Comparison of ENCODE assay signal across 9 mouse cellular contexts in genomic region chrX:69359360-69359759, GRCm38 (mm10). TPM values are rescaled to one million over a fixed set of nuclear protein-coding genes. Genes with fewer than 3 reads are reported as not detected.
DNase-seq lines count a peak whose midpoint lies in the region; ATAC-seq and TF ChIP-seq lines count a peak whose summit lies in the region.
"Had no signal": no experiment of that assay in that cellular context is flagged by ENCODE, and none has a peak within 500 bp of the region (broad histone marks: within the 10 kb centered on the region; RNA-seq: fewer than 3 reads in every experiment).

No protein-coding gene starts in this region.

- intact Hi-C loops in left cerebral cortex, postnatal 25 days (cut with DNase I), result no loop called here

- TF ChIP-seq POLR2A in cerebellum, adult 2 months (IDR thresholded peaks at IDR 0.05; ENCODE audit: borderline replicate concordance, insufficient read depth, low read length), result no peak
- TF ChIP-seq POLR2A in cortical plate, adult 2 months (IDR thresholded peaks at IDR 0.05; ENCODE audit: extremely low read depth, insufficient read depth, low read length), result no peak

- H3K9me3 ChIP-seq in heart, embryonic 13.5 days, result no peaks in the 10 kb centered on the region
- H3K9me3 ChIP-seq: liver, embryonic 15.5 days had no signal

- no peaks in the 10 kb centered on the region for H3K27me3 ChIP-seq in cerebellum, adult 2 months (ENCODE audit: control insufficient read depth, insufficient read depth, low read length)
- peaks cover 26% of the 10 kb centered on the region for H3K27me3 ChIP-seq in heart, embryonic 13.5 days (replicated peaks)

- no peak for TF ChIP-seq CTCF in cerebellum, adult 2 months (IDR thresholded peaks at IDR 0.05; ENCODE audit: borderline replicate concordance, insufficient read depth, low read depth, low read length)
- no peak for TF ChIP-seq CTCF in cortical plate, adult 2 months (IDR thresholded peaks at IDR 0.05; ENCODE audit: extremely low read depth, insufficient read depth, low read length)

- ATAC-seq in heart, embryonic 13.5 days (ENCODE audit: extremely low read depth, insufficient number of reproducible peaks, low FRiP score, low TSS enrichment), result no peak

- no peak overlapping the region for H3K9ac ChIP-seq in heart, embryonic 13.5 days
- H3K9ac ChIP-seq: liver, embryonic 15.5 days had no signal

- no peaks in the 10 kb centered on the region for H3K4me1 ChIP-seq in cerebellum, adult 2 months (ENCODE audit: control insufficient read depth, insufficient read depth, low read length)
- H3K4me1 ChIP-seq in cortical plate, adult 2 months (ENCODE audit: control insufficient read depth, insufficient read depth, low read length), result no peaks in the 10 kb centered on the region
- H3K4me1 ChIP-seq in heart, embryonic 13.5 days, result peaks cover 5% of the 10 kb centered on the region
- H3K4me1 ChIP-seq: liver, embryonic 15.5 days had no signal

- H3K4me2 ChIP-seq in heart, embryonic 13.5 days, result peak overlapping the region; percentile 68

- no peaks in the 10 kb centered on the region for H3K36me3 ChIP-seq in heart, embryonic 13.5 days
- H3K36me3 ChIP-seq: liver, embryonic 15.5 days had no signal

- no peak overlapping the region for H3K27ac ChIP-seq in cerebellum, adult 2 months (ENCODE audit: insufficient read depth, low read length)
- no peak overlapping the region for H3K27ac ChIP-seq in cortical plate, adult 2 months (ENCODE audit: insufficient read depth, low read length)
- no peak overlapping the region for H3K27ac ChIP-seq in heart, embryonic 13.5 days (replicated peaks)
- H3K27ac ChIP-seq: liver, embryonic 15.5 days had no signal

- 33% methylated on average over 5 of the region's 5 CpGs for WGBS in cerebellum, adult 2 months
- WGBS in heart, embryonic 13.5 days, result 39% methylated on average over 5 of the region's 5 CpGs

- peak; percentile 5 for DNase-seq in cerebellum, adult 8-10 months
- DNase-seq in cerebellum, adult 2 months, result no peak
- peak; percentile 48 to 89 for DNase-seq in left cerebral cortex, postnatal 25 days (ENCODE audit: low spot score in 2 of 2)
- DNase-seq in right cerebral cortex, postnatal 25 days, result peak; percentile 70
- DNase-seq in thymus, postnatal 36 days, result no peak
- no peak for DNase-seq in thymus, postnatal 0 days (ENCODE audit: low spot score)

- H3K4me3 ChIP-seq in cerebellum, adult 2 months (replicated peaks; ENCODE audit: insufficient read depth, low read depth, low read length), result no peak overlapping the region
- peak overlapping the region; percentile 88; the same call in 1 of the 2 replicates for H3K4me3 ChIP-seq in cortical plate, adult 2 months (ENCODE audit: insufficient read depth, low read length)
- H3K4me3 ChIP-seq in heart, embryonic 13.5 days, result peak overlapping the region; percentile 70

RNA-seq across cellular contexts. Expression of gene Aff2, which starts 0.7 kb away (rescaled TPM):
- 4.7 and 5.1 TPM in 2 replicates for polyA plus RNA-seq in cerebellum, adult 2 months (2012; rRNA removed)
- polyA plus RNA-seq in cortical plate, adult 2 months (2012; rRNA removed), result 3.0 and 3.7 TPM in 2 replicates
- polyA plus RNA-seq in heart, embryonic 13.5 days (2015; fragmentation: Nextera tagmentation; extraction: Ambion mirVana), result 5.6 and 5.9 TPM in 2 replicates
- 10 to 100 TPM; 22.0 to 23.1 TPM for total RNA-seq in left cerebral cortex, postnatal 25 days (2021)
- 0.06 TPM in 1 of 2 replicates, not detected in the other for polyA plus RNA-seq in thymus, postnatal 0 days (2015; fragmentation: Nextera tagmentation; extraction: Ambion mirVana)

Comparison
In these comparisons a context has a peak if more than half of its experiments do, and no peak if none do; other contexts are left out.
1. DNase-seq: peak in cerebellum, adult 8-10 months (single experiment), left cerebral cortex, postnatal 25 days (2 of 2) and right cerebral cortex, postnatal 25 days (single experiment); none in cerebellum, adult 2 months (0 of 2), thymus, postnatal 36 days (0 of 2) and thymus, postnatal 0 days (single experiment).